Mouse (Mus musculus) kidney, postnatal 14 days (tissue): ENCODE data around the gene Tlr9.

Experiments
- DNase-seq: peaks from one replicate; pipeline ENCODE4 v3.0.0; 2022; ENCODE audit warnings: mixed read lengths

The Tlr9 gene

DNA sequence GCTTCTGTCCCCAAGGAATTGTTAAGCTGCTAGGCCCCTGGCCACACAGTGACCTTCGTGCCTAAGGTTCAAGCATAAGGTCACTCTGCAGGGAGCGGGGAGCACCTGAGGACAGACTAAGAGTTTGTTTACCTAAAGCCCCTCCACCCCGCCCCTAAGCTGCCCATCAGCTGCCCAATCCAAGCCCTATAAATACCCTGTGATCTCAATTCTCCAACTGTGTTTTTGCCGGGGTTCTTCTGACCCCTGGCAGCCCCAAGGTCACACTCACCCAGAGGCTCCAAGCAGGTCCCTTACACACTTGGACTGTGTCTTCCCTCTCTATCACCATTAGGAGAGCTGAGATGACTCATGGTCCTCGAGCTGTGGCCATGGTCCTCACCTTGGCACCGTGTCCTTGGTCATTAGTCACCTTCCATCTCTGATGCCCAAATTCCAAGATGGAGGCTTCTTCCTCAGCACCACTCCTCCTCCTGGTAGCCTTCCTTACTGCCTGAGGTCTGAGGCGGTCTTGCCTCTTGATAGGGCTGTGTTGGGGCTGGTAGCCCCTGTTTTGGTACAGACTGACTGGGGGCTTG is 16.6 kb upstream of the Tlr9 start:
- no peak for DNase-seq

GRCm38 (mm10) chr9:106206515-106206914 is 15.9 kb upstream of the Tlr9 start:
- DNase-seq: no peak

- no peak for DNase-seq
Measured at GRCm38 (mm10) chr9:106208181-106208580, 14.2 kb upstream of the Tlr9 start.

- no peak for DNase-seq
Measured at GRCm38 (mm10) chr9:106209954-106210353, 12.4 kb upstream of the Tlr9 start.

- DNase-seq: no peak
Measured at GRCm38 (mm10) chr9:106210853-106211609, 11.4 kb upstream of the Tlr9 start.

- peak; percentile 91 for DNase-seq
Measured at GRCm38 (mm10) chr9:106211680-106212593, 10.5 kb upstream of the Tlr9 start.

- no peak for DNase-seq
Measured at GRCm38 (mm10) chr9:106212594-106212981, 9.8 kb upstream of the Tlr9 start.

DNA sequence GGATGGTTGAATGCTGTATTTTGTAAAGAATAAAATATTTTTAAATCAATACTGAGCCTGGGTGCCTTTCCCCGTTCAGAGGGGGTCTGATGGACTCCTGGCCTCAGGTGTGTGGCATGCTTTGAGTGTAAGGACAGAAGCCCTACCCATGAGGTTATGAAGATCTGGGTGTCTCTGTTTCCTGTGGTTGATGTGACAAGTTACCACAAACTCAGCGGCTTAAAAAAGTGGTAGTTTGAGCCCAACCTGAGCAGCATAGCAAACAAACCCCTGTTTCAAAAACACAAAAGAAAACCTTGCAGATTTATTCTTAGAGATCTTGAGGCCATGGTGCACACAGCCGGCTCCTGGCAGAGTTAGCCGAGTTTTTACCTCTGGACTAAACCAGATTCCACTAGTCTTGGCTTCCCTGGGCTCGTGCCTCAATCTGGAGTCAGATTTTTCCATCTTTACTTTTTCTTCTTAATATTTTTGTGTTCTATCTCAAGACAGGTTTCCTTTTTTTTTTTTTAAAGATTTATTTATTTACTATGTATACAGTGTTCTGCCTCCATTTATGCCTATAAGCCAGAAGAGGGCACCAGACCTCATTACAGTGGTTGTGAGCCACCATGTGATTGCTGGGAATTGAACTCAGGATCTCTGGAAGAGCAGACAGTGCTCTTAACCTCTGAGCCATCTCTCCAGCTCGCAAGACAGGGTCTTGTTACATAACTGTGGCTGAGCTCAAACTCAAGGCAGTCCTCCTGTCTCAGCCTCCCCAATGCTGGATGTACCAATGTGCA is 6.9 kb upstream of the Tlr9 start:
- DNase-seq: no peak

GRCm38 (mm10) chr9:106216971-106217370 is 5.4 kb upstream of the Tlr9 start:
- no peak for DNase-seq

DNA sequence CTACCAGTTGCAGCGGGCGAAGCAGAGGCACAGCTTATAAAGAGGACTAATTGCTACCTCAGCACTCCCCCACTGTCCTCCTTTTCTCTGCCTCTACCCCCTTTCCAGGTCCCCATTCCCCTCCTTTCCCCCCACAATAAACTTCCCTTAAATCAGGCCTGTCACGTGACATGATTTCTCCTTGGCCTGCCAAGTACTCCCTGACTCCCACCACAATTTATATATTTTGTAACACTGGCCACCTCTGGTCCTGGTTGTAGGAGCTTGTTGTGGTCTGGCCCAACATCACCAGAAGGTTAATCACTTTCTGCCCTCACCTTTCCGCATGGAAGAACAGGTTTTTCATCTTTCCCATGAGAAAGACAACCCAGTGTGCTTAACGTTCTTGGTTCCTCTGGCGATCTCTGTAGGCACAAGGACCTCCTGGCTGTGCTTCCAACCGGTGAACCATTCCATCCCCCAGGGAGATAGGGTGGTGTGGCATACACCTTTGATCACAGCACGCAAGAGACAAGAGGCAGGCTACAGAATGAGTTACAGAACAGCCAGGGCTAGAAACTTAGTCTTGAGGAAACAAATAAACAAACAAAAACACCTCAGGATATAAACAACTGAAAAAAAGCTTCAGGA is 1.4 kb upstream of the Tlr9 start:
- DNase-seq: no peak

DNA sequence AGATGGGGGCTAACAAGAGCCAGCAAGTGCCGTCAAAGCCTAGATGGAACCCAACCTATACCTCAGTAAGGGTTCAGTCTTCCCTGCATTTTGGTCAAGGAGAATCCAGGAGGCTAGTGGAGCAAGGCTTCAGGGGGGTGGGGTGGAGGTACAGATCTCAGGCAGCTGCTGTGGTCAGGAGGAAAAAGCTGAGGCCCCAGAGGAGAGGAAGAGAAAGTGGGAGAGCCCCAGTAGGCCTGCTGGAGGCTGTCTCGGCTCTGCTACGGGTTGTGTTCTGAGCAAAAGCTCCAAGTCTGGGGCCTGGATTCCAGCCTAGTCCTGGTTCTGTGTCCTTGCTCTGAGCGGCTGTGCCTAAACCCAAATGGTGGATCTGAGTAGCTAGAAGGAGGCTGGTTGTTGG is 596 bp downstream of the Tlr9 start:
- no peak for DNase-seq

GRCm38 (mm10) chr9:106225469-106226150 is 3.2 kb downstream of the Tlr9 start:
- DNase-seq: no peak

DNA sequence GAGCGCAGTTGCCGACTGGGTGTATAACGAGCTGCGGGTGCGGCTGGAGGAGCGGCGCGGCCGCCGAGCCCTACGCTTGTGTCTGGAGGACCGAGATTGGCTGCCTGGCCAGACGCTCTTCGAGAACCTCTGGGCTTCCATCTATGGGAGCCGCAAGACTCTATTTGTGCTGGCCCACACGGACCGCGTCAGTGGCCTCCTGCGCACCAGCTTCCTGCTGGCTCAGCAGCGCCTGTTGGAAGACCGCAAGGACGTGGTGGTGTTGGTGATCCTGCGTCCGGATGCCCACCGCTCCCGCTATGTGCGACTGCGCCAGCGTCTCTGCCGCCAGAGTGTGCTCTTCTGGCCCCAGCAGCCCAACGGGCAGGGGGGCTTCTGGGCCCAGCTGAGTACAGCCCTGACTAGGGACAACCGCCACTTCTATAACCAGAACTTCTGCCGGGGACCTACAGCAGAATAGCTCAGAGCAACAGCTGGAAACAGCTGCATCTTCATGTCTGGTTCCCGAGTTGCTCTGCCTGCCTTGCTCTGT is 3.8 kb downstream of the Tlr9 start:
- peak; percentile 52 for DNase-seq

GRCm38 (mm10) chr9:106227790-106228429 is 5.5 kb downstream of the Tlr9 start:
- DNase-seq: no peak

- DNase-seq: no peak
Measured at GRCm38 (mm10) chr9:106230051-106230733, 7.8 kb downstream of the Tlr9 start.

DNA sequence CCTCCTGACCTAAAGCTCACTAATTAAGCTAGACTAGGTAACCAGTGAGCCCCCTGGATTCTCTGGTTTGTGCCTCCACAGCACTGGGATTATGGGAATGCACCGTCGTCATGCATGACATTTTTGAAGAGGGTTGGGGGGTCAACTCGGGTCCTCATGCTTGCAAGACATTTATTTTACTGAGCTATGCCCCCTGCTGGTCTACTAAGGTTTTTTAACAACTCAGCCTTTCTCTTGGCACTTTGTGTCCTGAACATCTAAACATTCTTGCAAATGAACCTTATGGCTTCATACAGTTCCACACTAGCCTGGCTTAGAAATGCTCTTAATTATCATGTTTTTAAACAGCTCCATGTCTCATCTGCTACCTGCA is 8.3 kb downstream of the Tlr9 start:
- DNase-seq: no peak

DNA sequence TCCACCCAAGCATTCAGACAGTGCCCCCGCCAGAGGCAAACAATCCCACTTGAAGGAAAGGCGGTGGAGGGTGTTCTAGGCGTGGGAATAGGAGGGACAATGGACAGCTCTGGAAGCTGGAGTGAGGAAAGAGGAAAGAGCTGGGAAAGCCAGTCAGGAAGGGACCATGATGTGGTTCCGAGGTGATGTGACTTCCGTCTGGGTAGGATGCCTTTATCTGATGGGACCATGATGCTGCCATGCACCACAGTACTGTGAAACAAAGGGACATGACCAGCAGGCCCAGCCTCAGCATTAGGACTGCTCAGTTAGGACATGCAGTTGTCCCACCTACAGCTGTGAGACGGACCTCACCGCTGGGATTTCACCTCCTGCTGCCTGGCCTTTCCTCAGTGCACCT is 8.8 kb downstream of the Tlr9 start:
- DNase-seq: no peak

DNA sequence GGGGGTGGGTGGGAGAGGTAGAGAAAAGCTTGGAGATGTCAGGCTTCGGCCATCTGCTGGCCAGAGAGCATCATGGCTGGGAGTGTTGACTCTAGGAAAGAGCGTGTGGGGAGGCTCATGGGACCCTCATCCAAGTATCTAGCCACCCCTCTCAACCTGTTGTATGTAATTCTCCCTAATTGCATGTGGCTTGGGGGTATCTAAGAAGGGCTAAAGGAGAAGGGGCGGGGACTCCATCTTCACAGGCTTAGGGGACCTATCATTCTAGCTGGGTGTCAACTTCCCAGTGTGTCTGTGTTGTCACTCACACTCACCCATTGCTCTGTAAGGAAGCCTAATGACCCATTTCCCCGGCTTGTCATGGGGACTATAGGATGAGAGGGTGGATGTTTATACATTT is 9.4 kb downstream of the Tlr9 start:
- DNase-seq: no peak

- no peak for DNase-seq
Measured at GRCm38 (mm10) chr9:106232956-106233355, 10.6 kb downstream of the Tlr9 start.

GRCm38 (mm10) chr9:106233953-106234352 is 11.6 kb downstream of the Tlr9 start:
- no peak for DNase-seq
